Mouse (Mus musculus) kidney, postnatal 36 days (tissue): Measurements from ENCODE around the gene Zfp174.
"Not testable (repeated sequence)": the region's sequence is repeated elsewhere in the genome, so short reads cannot be mapped to it uniquely, and the experiment has no call there.

Experiments used
- DNase-seq, 2 experiments: peaks; one replicate each; pipeline ENCODE4 v3.0.0; 2021 to 2022; ENCODE audit warnings: mixed read lengths in 2 of 2

The Zfp174 gene

GRCm38 (mm10) chr16:3846711-3847518 is at the start of gene Zfp174:
Gene Zfp174, plus strand, starts transcription at chr16:3847268.
- peak; percentile 95 to 99 for DNase-seq

- DNase-seq: no peak
Observed at GRCm38 (mm10) chr16:3808176-3808575, 38.9 kb upstream of the Zfp174 start.

- not testable (repeated sequence) for DNase-seq
Observed at GRCm38 (mm10) chr16:3814667-3815066, 32.4 kb upstream of the Zfp174 start.

- DNase-seq: no peak
Observed at GRCm38 (mm10) chr16:3820202-3820601, 26.9 kb upstream of the Zfp174 start.

GRCm38 (mm10) chr16:3828021-3828420 is 19.0 kb upstream of the Zfp174 start:
- DNase-seq: no peak

- no peak for DNase-seq
Observed at GRCm38 (mm10) chr16:3829727-3830126, 17.3 kb upstream of the Zfp174 start.

GRCm38 (mm10) chr16:3830588-3831109 is 16.4 kb upstream of the Zfp174 start, which contains the start of gene Olfr15:
Gene Olfr15, plus strand, starts transcription at chr16:3830878.
- peak in 1 of 2 experiments; percentile 25 for DNase-seq

GRCm38 (mm10) chr16:3835461-3835860 is 11.6 kb upstream of the Zfp174 start:
- no peak for DNase-seq

- DNase-seq: peak; percentile 29 to 43
Observed at GRCm38 (mm10) chr16:3839157-3839885, 7.7 kb upstream of the Zfp174 start.

GRCm38 (mm10) chr16:3842989-3843388 is 4.1 kb upstream of the Zfp174 start:
- DNase-seq: no peak

- DNase-seq: no peak
Observed at GRCm38 (mm10) chr16:3843796-3844195, 3.3 kb upstream of the Zfp174 start.

- DNase-seq: no peak
Observed at GRCm38 (mm10) chr16:3847871-3848270, 803 bp downstream of the Zfp174 start.

- DNase-seq: no peak
Observed at GRCm38 (mm10) chr16:3848416-3848815, 1.3 kb downstream of the Zfp174 start.

- not testable (repeated sequence) for DNase-seq
Observed at GRCm38 (mm10) chr16:3851301-3851700, 4.2 kb downstream of the Zfp174 start.

GRCm38 (mm10) chr16:3852586-3852985 is 5.5 kb downstream of the Zfp174 start:
- DNase-seq: no peak

- DNase-seq: no peak
Observed at GRCm38 (mm10) chr16:3854437-3855182, 7.5 kb downstream of the Zfp174 start.

- no peak for DNase-seq
Observed at GRCm38 (mm10) chr16:3855776-3856175, 8.7 kb downstream of the Zfp174 start.

GRCm38 (mm10) chr16:3859254-3859653 is 12.2 kb downstream of the Zfp174 start:
- no peak for DNase-seq

GRCm38 (mm10) chr16:3871815-3872214 is 24.7 kb downstream of the Zfp174 start:
- DNase-seq: no peak

- DNase-seq: peak; percentile 96 to 97
Observed at GRCm38 (mm10) chr16:3872216-3873047, 25.4 kb downstream of the Zfp174 start, which contains the start of gene Naa60. Gene Naa60, plus strand, starts transcription at chr16:3872375.

GRCm38 (mm10) chr16:3876346-3876745 is 29.3 kb downstream of the Zfp174 start:
- DNase-seq: no peak
